Mouse (Mus musculus): ENCODE measurements around the gene C130026I21Rik.
"Not testable (repeated sequence)": the region's sequence is repeated elsewhere in the genome, so short reads cannot be mapped to it uniquely, and the experiment has no call there.

DNA sequence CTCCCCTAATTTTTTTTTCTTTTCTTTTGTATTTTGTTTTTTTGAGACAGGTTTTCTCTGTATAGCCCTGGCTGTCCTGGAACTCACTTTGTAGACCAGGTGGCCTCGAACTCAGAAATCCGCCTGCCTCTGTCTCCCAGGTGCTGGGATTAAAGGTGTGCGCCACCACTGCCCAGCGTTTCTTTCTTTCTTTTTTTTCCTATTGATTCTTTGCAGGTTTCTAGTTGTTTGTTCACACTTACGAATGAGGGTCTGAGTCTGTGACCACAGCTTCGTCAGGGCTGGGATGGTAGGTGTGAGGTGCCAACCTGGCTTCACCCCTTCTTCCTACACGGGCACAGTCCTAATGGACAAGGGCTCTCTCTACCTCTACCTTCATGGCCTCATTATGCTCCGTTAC, 281.3 kb downstream of the C130026I21Rik start:
- not testable (repeated sequence) for TF ChIP-seq CTCF (IDR thresholded peaks at IDR 0.05; ENCODE audit: low read depth); EP300 (optimal IDR thresholded peaks at IDR 0.05)

Data from stomach, postnatal 0 days (tissue).